Mouse (Mus musculus): ENCODE data around the gene Gbp8.

GRCm38 (mm10) chr5:105115740-105116139 is 23.6 kb downstream of the Gbp8 start:
- TF ChIP-seq CTCF (IDR thresholded peaks at IDR 0.05; ENCODE audit: borderline replicate concordance, insufficient read depth, low read length): no peak
- no peak for TF ChIP-seq POLR2A (IDR thresholded peaks at IDR 0.05; ENCODE audit: low read depth, low read length)
